Mouse (Mus musculus) midbrain, embryonic 14.5 days (tissue): ENCODE results near the gene Sh2b1. TPM values are rescaled to one million over a fixed set of nuclear protein-coding genes. Genes with fewer than 3 reads are reported as not detected.

ENCODE experiments used
- ATAC-seq: fragments of 200-750 bp; cut with Nextera tagmentation; 2 replicates; pipeline ENCODE4 v1.8.0; 2017; ENCODE audit warnings: moderate number of reproducible peaks, moderate library complexity; ENCODE audit not compliant: low FRiP score, low TSS enrichment
- DNase-seq: peaks from one replicate; pipeline ENCODE4 v3.0.0-alpha.2; 2015
- H3K27ac ChIP-seq: fragments of 300-500 bp; sonication (generic); replicated peaks from 2 replicates; pipeline ENCODE4 v1.5.1; 2014; ENCODE audit warnings: mild to moderate bottlenecking, low read depth, low read length, moderate library complexity
- H3K27me3 ChIP-seq: fragments of 300-500 bp; sonication (generic); 2 replicates; pipeline ENCODE4 v1.6.1; 2014; ENCODE audit warnings: low read length, control low read depth, mixed read lengths; ENCODE audit not compliant: control insufficient read depth, insufficient read depth
- H3K36me3 ChIP-seq: fragments of 300-500 bp; sonication (generic); 2 replicates; pipeline ENCODE4 v1.6.1; 2014; ENCODE audit warnings: low read length, control low read depth; ENCODE audit not compliant: control insufficient read depth, insufficient read depth
- H3K4me1 ChIP-seq: fragments of 300-500 bp; sonication (generic); 2 replicates; pipeline ENCODE4 v1.6.1; 2014; ENCODE audit warnings: mild to moderate bottlenecking, antibody characterized with exemption, low read length, control low read depth; ENCODE audit not compliant: control insufficient read depth, insufficient read depth
- H3K4me2 ChIP-seq: fragments of 300-500 bp; sonication (generic); 2 replicates; pipeline ENCODE4 v1.6.1; 2014; ENCODE audit warnings: mild to moderate bottlenecking, low read length, moderate library complexity
- H3K4me3 ChIP-seq: fragments of 300-500 bp; sonication (generic); replicated peaks from 2 replicates; pipeline ENCODE4 v1.5.1; 2014; ENCODE audit warnings: low read depth, low read length
- H3K9ac ChIP-seq: fragments of 300-500 bp; sonication (generic); replicated peaks from 2 replicates; pipeline ENCODE4 v1.6.1; 2014; ENCODE audit warnings: mild to moderate bottlenecking, low read length, moderate library complexity
- H3K9me3 ChIP-seq: fragments of 300-500 bp; sonication (generic); 2 replicates; pipeline ENCODE4 v1.6.1; 2016; ENCODE audit warnings: low read length, control low read depth, mixed read lengths; ENCODE audit not compliant: control insufficient read depth
- WGBS: fragments of 180-500 bp; shearing (Covaris S2); extraction: QIAGEN DNeasy Blood & Tissue Kit; methylation state at CpG from one replicate; pipeline ENCODE4 v1.1.7; 2014; 5-methylcytosine and 5-hydroxymethylcytosine counted together
- polyA plus RNA-seq: library from polyadenylated mRNA; unstranded; fragments of >200 nt; fragmentation: Nextera tagmentation; extraction: Ambion mirVana; gene quantifications from 2 replicates; pipeline ENCODE4 v1.2.1, GENCODE M21; 2014

Gene Sh2b1
- polyA plus RNA-seq, 1 experiment from 2014 or later, result 67.5 TPM

DNA sequence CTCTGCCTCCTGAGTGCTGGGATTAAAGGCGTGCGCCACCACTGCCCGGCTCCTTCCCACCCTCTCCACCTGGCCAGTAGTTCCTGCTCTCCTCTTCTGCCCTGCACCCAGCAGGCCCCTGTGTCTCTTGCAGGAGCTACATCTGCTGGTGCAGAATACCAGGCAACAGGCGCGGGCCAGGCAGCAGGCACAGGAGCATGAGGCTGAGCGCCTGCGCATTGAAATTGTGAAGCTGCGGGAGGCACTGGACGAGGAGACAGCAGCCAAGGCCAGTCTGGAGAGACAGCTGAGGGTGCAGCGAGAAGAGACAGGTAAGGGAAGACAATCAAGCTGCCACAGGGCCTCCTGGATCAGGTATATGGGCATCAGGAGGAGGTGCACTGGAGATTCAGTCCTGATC lies 31.2 kb downstream of the Sh2b1 start:
- ATAC-seq, result no peak
- Histone ChIP-seq H3K9ac (no peak overlapping the region), H3K4me1 (no peaks in the 10 kb centered on the region), H3K4me3 (no peak overlapping the region), H3K9me3 (no peaks in the 10 kb centered on the region), H3K4me2 (no peak overlapping the region), H3K36me3 (peaks cover 47% of the 10 kb centered on the region), H3K27me3 (no peaks in the 10 kb centered on the region), H3K27ac (no peak overlapping the region)
- no peak for DNase-seq
- WGBS, result 95% methylated on average over 10 of the region's 10 CpGs

DNA sequence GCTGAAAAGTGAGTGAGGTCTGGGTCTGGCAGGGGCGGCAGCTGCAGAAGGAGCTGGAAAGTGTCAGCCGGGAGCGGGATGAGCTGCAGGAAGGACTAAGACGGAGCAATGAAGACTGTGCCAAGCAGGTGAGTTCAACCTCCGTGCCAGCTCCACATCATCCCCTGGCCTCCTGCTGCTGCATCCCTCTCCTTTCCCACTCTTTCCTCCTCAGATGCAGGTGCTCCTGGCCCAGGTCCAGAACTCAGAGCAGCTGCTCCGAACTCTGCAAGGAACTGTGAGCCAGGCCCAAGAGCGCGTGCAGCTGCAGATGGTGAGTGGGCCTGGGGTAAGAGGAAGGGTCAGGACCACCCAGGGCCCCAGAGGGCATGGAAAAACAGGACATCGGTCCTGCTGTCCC lies 35.1 kb downstream of the Sh2b1 start:
- 88% methylated on average over 9 of the region's 9 CpGs for WGBS
- Histone ChIP-seq H3K4me3 (no peak overlapping the region), H3K9me3 (no peaks in the 10 kb centered on the region), H3K9ac (no peak overlapping the region), H3K27ac (no peak overlapping the region), H3K4me1 (no peaks in the 10 kb centered on the region), H3K27me3 (no peaks in the 10 kb centered on the region), H3K36me3 (peaks cover 27% of the 10 kb centered on the region), H3K4me2 (no peak overlapping the region)
- DNase-seq, result no peak
- ATAC-seq, result no peak

- H3K9ac ChIP-seq, result no peak overlapping the region
- no peak overlapping the region for H3K27ac ChIP-seq
- no peak overlapping the region for H3K4me2 ChIP-seq
- WGBS, result 22% methylated on average over 8 of the region's 8 CpGs
- H3K9me3 ChIP-seq, result no peaks in the 10 kb centered on the region
- H3K27me3 ChIP-seq, result no peaks in the 10 kb centered on the region
- no peak for ATAC-seq
- peaks cover 27% of the 10 kb centered on the region for H3K36me3 ChIP-seq
- H3K4me1 ChIP-seq, result no peaks in the 10 kb centered on the region
- H3K4me3 ChIP-seq, result no peak overlapping the region
- DNase-seq, result peak; percentile 79
Observed at GRCm38 (mm10) chr7:126436851-126437250, 38.4 kb downstream of the Sh2b1 start.

DNA sequence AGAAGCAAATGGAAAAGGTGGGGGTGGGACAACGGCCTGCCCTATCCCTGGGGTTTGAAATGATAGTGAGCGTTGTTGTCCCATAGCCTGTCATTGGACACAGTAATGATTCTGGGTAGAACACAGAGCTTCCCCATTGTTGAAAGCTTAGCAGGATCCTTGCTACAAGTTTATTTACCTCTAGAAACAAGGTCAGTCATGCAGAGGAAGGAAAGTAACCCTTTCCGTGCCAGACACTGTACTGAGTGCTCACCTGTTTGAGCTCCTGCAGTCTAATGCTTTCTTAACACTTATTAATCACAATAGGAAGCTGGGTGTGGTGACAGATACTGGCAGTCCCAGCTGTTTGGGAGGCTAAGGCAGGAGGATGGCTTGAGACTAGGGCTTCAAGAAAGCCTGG lies 39.4 kb downstream of the Sh2b1 start:
- no peaks in the 10 kb centered on the region for H3K27me3 ChIP-seq
- H3K27ac ChIP-seq, result no peak overlapping the region
- no peak for ATAC-seq
- H3K9me3 ChIP-seq, result no peaks in the 10 kb centered on the region
- H3K4me3 ChIP-seq, result no peak overlapping the region
- 88% methylated on average over 3 of the region's 3 CpGs for WGBS
- H3K36me3 ChIP-seq, result peaks cover 19% of the 10 kb centered on the region
- no peak overlapping the region for H3K4me2 ChIP-seq
- H3K4me1 ChIP-seq, result no peaks in the 10 kb centered on the region
- H3K9ac ChIP-seq, result no peak overlapping the region
- DNase-seq, result no peak

GRCm38 (mm10) chr7:126434726-126435125 lies 40.5 kb downstream of the Sh2b1 start:
- no peak for ATAC-seq
- no peak overlapping the region for H3K27ac ChIP-seq
- DNase-seq, result no peak
- H3K27me3 ChIP-seq, result no peaks in the 10 kb centered on the region
- H3K9ac ChIP-seq, result no peak overlapping the region
- H3K4me1 ChIP-seq, result peaks cover under 1% of the 10 kb centered on the region; the same call in 1 of the 2 replicates
- no peak overlapping the region for H3K4me2 ChIP-seq
- H3K4me3 ChIP-seq, result no peak overlapping the region
- no peaks in the 10 kb centered on the region for H3K9me3 ChIP-seq
- 92% methylated on average over 7 of the region's 7 CpGs for WGBS
- peaks cover 19% of the 10 kb centered on the region for H3K36me3 ChIP-seq

DNA sequence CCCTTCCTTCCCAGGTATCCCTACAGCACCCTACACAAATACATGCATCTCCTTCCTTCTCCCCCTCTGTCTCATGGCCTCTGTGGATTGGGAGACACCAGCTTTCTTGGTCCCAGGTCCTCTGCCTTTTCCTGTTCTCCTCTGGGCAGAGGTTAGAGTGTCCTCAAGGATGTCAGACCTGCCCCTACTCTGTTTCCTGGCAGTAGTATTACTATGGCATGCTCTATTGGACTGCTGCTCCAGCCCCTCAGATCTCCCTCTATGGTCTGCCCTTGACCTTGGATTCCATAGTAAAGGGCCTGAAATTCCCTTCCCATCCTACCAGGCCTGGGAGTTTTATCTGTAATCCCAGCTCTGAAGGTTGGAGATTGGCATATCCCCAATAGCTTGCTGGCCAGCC lies 45.1 kb downstream of the Sh2b1 start:
- DNase-seq (no peak), ATAC-seq (no peak)
- no peaks in the 10 kb centered on the region for H3K9me3 ChIP-seq
- H3K4me2 ChIP-seq, result no peak overlapping the region
- H3K4me1 ChIP-seq, result peaks cover 14% of the 10 kb centered on the region
- peaks cover 19% of the 10 kb centered on the region for H3K36me3 ChIP-seq
- H3K27me3 ChIP-seq, result no peaks in the 10 kb centered on the region
- H3K4me3 ChIP-seq, result no peak overlapping the region
- no peak overlapping the region for H3K27ac ChIP-seq
- H3K9ac ChIP-seq, result no peak overlapping the region

GRCm38 (mm10) chr7:126429503-126429898 lies 45.7 kb downstream of the Sh2b1 start:
- Histone ChIP-seq H3K4me1 (peaks cover 14% of the 10 kb centered on the region), H3K9ac (peak overlapping the region; percentile 89), H3K4me3 (peak overlapping the region; percentile 71), H3K27ac (peak overlapping the region; percentile 91; the same call in 1 of the 2 replicates), H3K27me3 (no peaks in the 10 kb centered on the region), H3K9me3 (no peaks in the 10 kb centered on the region), H3K4me2 (peak overlapping the region; percentile 89), H3K36me3 (peaks cover 13% of the 10 kb centered on the region)
- ATAC-seq (no peak), DNase-seq (no peak)
- 29% methylated on average over 15 of the region's 15 CpGs for WGBS

DNA sequence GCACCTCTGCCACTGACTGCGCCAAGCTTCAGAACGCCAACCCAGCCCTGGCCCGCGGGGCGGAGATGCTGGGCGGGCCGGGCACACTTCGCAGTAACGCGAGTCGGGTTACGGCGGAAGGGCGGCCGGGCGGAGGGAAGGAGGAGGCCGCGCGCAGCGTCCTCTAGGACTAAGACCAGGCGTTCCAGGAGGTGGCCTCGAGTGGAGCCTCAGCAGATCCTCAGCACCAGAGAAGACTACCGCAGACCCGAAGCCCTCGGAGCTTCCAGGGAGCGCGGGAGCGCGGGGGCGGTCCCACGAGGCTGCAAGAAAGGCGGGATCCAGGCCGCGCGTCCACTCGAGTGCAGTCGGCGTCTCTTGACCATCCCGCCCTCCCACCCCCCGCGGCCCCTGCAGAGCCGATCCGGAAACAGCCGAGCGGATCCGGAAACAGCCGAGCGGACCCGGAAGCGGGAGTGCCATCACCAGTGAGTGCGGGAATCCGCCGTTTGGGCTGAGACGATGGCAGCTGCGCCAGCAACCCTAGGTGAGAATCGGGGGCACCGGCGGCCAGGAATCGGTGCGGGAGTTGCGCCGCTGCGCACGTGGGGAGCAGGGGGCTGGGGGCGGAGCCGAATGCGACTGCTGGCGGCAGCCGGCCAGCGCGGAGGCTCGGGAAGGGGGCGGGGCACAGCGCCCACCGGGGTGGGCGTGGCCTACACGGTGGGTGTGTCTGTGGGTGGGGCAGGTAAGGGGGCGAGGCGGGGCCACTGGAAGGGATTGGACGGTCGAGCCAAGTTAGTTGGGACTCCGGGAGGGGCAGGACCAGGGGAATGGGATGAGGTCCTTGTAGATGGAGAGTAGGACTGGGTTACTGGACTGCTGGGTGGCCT lies 46.4 kb downstream of the Sh2b1 start, which contains the start of gene Rabep2:
Gene Rabep2 (plus strand): TSS at position 129 of the 872 bp plus-strand sequence.
- Histone ChIP-seq H3K4me1 (peaks cover 14% of the 10 kb centered on the region), H3K27me3 (no peaks in the 10 kb centered on the region), H3K27ac (peak within 1 kb of the TSS; percentile 91), H3K36me3 (peaks cover 7% of the 10 kb centered on the region), H3K4me2 (peak within 1 kb of the TSS; percentile 89), H3K4me3 (peak within 1 kb of the TSS; percentile 71), H3K9me3 (no peaks in the 10 kb centered on the region), H3K9ac (peak within 1 kb of the TSS; percentile 89)
- peak; percentile 95 for DNase-seq
- ATAC-seq, result peak; percentile 93
- under 1% methylated on average over 82 of the region's 82 CpGs for WGBS

- no peak for ATAC-seq
- no peaks in the 10 kb centered on the region for H3K27me3 ChIP-seq
Observed at GRCm38 (mm10) chr7:126428154-126428553, 47.1 kb downstream of the Sh2b1 start.

More at GRCm38 (mm10) chr7:126428154-126428553, 47.1 kb downstream of the Sh2b1 start:
- H3K9me3 ChIP-seq, result no peaks in the 10 kb centered on the region
- H3K27ac ChIP-seq, result peak overlapping the region; percentile 91
- peaks cover 4% of the 10 kb centered on the region; the same call in 1 of the 2 replicates for H3K36me3 ChIP-seq
- peaks cover 14% of the 10 kb centered on the region for H3K4me1 ChIP-seq
- no peak for DNase-seq
- peak overlapping the region; percentile 89 for H3K4me2 ChIP-seq
- peak overlapping the region; percentile 89 for H3K9ac ChIP-seq
- H3K4me3 ChIP-seq, result peak overlapping the region; percentile 71
- WGBS, result 12% methylated on average over 4 of the region's 4 CpGs
